Comparison of ENCODE assay signal across 12 mouse cellular contexts in the genomic region with DNA sequence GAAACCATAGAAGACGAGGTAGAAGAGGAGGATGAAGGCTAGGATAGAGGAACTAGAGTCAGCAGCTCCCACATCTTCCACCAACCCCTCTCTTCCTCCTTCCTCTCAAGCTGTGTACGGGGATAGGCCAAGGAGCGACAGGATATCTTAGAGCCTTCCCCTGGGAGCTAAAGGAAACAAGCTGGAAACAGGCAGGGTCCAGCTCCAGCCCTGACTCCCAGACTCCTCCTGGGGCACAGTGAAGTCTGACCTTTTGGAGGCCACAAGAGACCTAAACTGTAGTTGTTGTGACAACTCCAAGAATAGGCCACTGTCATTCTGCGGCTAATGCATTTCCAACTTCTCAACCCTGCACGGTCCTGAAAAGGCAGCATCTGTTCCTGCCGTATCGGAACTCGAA. TPM values are rescaled to one million over a fixed set of nuclear protein-coding genes. Genes with fewer than 3 reads are reported as not detected.
DNase-seq lines count a peak whose midpoint lies in the region; ATAC-seq lines count a peak whose summit lies in the region.
"Had no signal": no experiment of that assay in that cellular context is flagged by ENCODE, and none has a peak within 500 bp of the region (broad histone marks: within the 10 kb centered on the region; RNA-seq: fewer than 3 reads in every experiment).

No protein-coding gene starts in this region.

- no peaks in the 10 kb centered on the region for H3K36me3 ChIP-seq in hindbrain, embryonic 12.5 days
- H3K36me3 ChIP-seq in hindbrain, embryonic 11.5 days (ENCODE audit: control insufficient read depth, insufficient read depth, low read length), result no peaks in the 10 kb centered on the region
- H3K36me3 ChIP-seq in embryonic facial prominence, embryonic 10.5 days (replicated peaks), result no peaks in the 10 kb centered on the region
- peaks cover 3% of the 10 kb centered on the region; the same call in 1 of the 2 replicates for H3K36me3 ChIP-seq in heart, embryonic 13.5 days
- H3K36me3 ChIP-seq in limb, embryonic 15.5 days, result 0 out of 2 replicates have a peak, but pooled peaks cover 3% of the 10 kb centered on the region

- H3K9me3 ChIP-seq in hindbrain, embryonic 12.5 days (replicated peaks), result no peaks in the 10 kb centered on the region
- H3K9me3 ChIP-seq in hindbrain, embryonic 11.5 days (ENCODE audit: control insufficient read depth, low read length), result no peaks in the 10 kb centered on the region
- H3K9me3 ChIP-seq in embryonic facial prominence, embryonic 10.5 days, result no peaks in the 10 kb centered on the region
- no peaks in the 10 kb centered on the region for H3K9me3 ChIP-seq in heart, embryonic 13.5 days
- H3K9me3 ChIP-seq in limb, embryonic 15.5 days, result no peaks in the 10 kb centered on the region
- H3K9me3 ChIP-seq: megakaryocyte, embryonic 14.5 days had no signal

- ATAC-seq in hindbrain, embryonic 12.5 days (ENCODE audit: low FRiP score), result no peak
- no peak for ATAC-seq in hindbrain, embryonic 11.5 days (ENCODE audit: low FRiP score)
- ATAC-seq in heart, embryonic 13.5 days (ENCODE audit: extremely low read depth, insufficient number of reproducible peaks, low FRiP score, low TSS enrichment), result no peak
- ATAC-seq in limb, embryonic 15.5 days (ENCODE audit: insufficient number of reproducible peaks, low FRiP score, low TSS enrichment, low read depth), result no peak
- ATAC-seq in cerebellum, adult (ENCODE audit: insufficient number of reproducible peaks, low FRiP score, low TSS enrichment), result no peak

- H3K9ac ChIP-seq in hindbrain, embryonic 12.5 days, result no peak overlapping the region
- H3K9ac ChIP-seq in hindbrain, embryonic 11.5 days (ENCODE audit: low read depth, low read length), result no peak overlapping the region
- 0 out of 2 replicates have a peak overlapping the region, but pooled peaks have one; percentile 92 for H3K9ac ChIP-seq in heart, embryonic 13.5 days
- no peak overlapping the region for H3K9ac ChIP-seq in limb, embryonic 15.5 days

- peak overlapping the region; percentile 100; the same call in 1 of the 2 replicates for H3K4me2 ChIP-seq in hindbrain, embryonic 12.5 days (replicated peaks)
- H3K4me2 ChIP-seq in hindbrain, embryonic 11.5 days (replicated peaks; ENCODE audit: low read depth, low read length), result no peak overlapping the region
- H3K4me2 ChIP-seq in heart, embryonic 13.5 days, result peak overlapping the region; percentile 99
- no peak overlapping the region for H3K4me2 ChIP-seq in limb, embryonic 15.5 days

- H3K4me3 ChIP-seq in hindbrain, embryonic 12.5 days, result peak overlapping the region; percentile 63; the same call in 1 of the 2 replicates
- no peak overlapping the region for H3K4me3 ChIP-seq in hindbrain, embryonic 11.5 days (ENCODE audit: low read depth, low read length)
- H3K4me3 ChIP-seq in embryonic facial prominence, embryonic 10.5 days, result peak overlapping the region; percentile 74; the same call in 1 of the 2 replicates
- no peak overlapping the region; the same call in 1 of the 2 replicates for H3K4me3 ChIP-seq in heart, embryonic 13.5 days
- H3K4me3 ChIP-seq in limb, embryonic 15.5 days, result peak overlapping the region; percentile 60; the same call in 1 of the 2 replicates
- H3K4me3 ChIP-seq: megakaryocyte, embryonic 14.5 days had no signal

- peaks cover 5% of the 10 kb centered on the region; the same call in 1 of the 2 replicates for H3K27me3 ChIP-seq in hindbrain, embryonic 12.5 days
- H3K27me3 ChIP-seq in hindbrain, embryonic 11.5 days (ENCODE audit: control insufficient read depth, insufficient read depth, low read length), result peaks cover 5% of the 10 kb centered on the region; the same call in 1 of the 2 replicates
- peaks cover 40% of the 10 kb centered on the region for H3K27me3 ChIP-seq in embryonic facial prominence, embryonic 10.5 days (replicated peaks; ENCODE audit: low read depth, poor library complexity, severe bottlenecking)
- no peaks in the 10 kb centered on the region for H3K27me3 ChIP-seq in heart, embryonic 13.5 days (replicated peaks)
- peaks cover 9% of the 10 kb centered on the region; the same call in 1 of the 2 replicates for H3K27me3 ChIP-seq in limb, embryonic 15.5 days

- H3K27ac ChIP-seq in hindbrain, embryonic 12.5 days, result no peak overlapping the region
- no peak overlapping the region for H3K27ac ChIP-seq in hindbrain, embryonic 11.5 days (ENCODE audit: low read depth, low read length)
- H3K27ac ChIP-seq in embryonic facial prominence, embryonic 10.5 days (replicated peaks), result no peak overlapping the region; the same call in 1 of the 2 replicates
- peak overlapping the region; percentile 84 for H3K27ac ChIP-seq in heart, embryonic 13.5 days (replicated peaks)
- H3K27ac ChIP-seq in limb, embryonic 15.5 days, result no peak overlapping the region

- no peak for DNase-seq in hindbrain, embryonic 11.5 days (ENCODE audit: low spot score)
- no peak for DNase-seq in embryonic facial prominence, embryonic 10.5 days (ENCODE audit: low spot score)
- no peak for DNase-seq in T-cell, adult 2 months (ENCODE audit: low spot score)
- no peak for DNase-seq in layer of hippocampus, adult 18-20 months (ENCODE audit: low spot score in 2 of 2)

- H3K4me1 ChIP-seq in hindbrain, embryonic 12.5 days, result peaks cover 35% of the 10 kb centered on the region
- peaks cover 6% of the 10 kb centered on the region for H3K4me1 ChIP-seq in hindbrain, embryonic 11.5 days (replicated peaks; ENCODE audit: control insufficient read depth, insufficient read depth, low read length)
- H3K4me1 ChIP-seq in embryonic facial prominence, embryonic 10.5 days, result peaks cover 56% of the 10 kb centered on the region
- peaks cover 69% of the 10 kb centered on the region for H3K4me1 ChIP-seq in heart, embryonic 13.5 days
- H3K4me1 ChIP-seq in limb, embryonic 15.5 days, result peaks cover 43% of the 10 kb centered on the region

- WGBS in hindbrain, embryonic 12.5 days, result 71% methylated on average over 8 of the region's 8 CpGs
- 77% methylated on average over 8 of the region's 8 CpGs for WGBS in hindbrain, embryonic 11.5 days
- WGBS in embryonic facial prominence, embryonic 10.5 days, result 68% methylated on average over 8 of the region's 8 CpGs
- 60% methylated on average over 8 of the region's 8 CpGs for WGBS in heart, embryonic 13.5 days
- 80% methylated on average over 8 of the region's 8 CpGs for WGBS in limb, embryonic 15.5 days

RNA-seq across cellular contexts. Expression of a gene that starts 2.2 kb away (rescaled TPM):
- polyA plus RNA-seq in hindbrain, embryonic 12.5 days (2016; fragmentation: Nextera tagmentation; extraction: Ambion mirVana), result 12.1 and 18.5 TPM in 2 replicates
- 11.7 and 13.1 TPM in 2 replicates for polyA plus RNA-seq in hindbrain, embryonic 11.5 days (2014; fragmentation: Nextera tagmentation; extraction: Ambion mirVana)
- 3.2 TPM in 2 replicates for polyA plus RNA-seq in embryonic facial prominence, embryonic 10.5 days (2016; fragmentation: Nextera tagmentation; extraction: Ambion mirVana)
- polyA plus RNA-seq in heart, embryonic 13.5 days (2015; fragmentation: Nextera tagmentation; extraction: Ambion mirVana), result 24.5 and 25.0 TPM in 2 replicates
- 8.2 and 10.5 TPM in 2 replicates for polyA plus RNA-seq in limb, embryonic 15.5 days (2015; fragmentation: Nextera tagmentation; extraction: Ambion mirVana)
- 100 to 1,000 TPM; 402 to 407 TPM for total RNA-seq in layer of hippocampus, adult 18-20 months (2021)
- total RNA-seq: CH12.LX had no signal

RNA-seq across cellular contexts. Expression of a gene that starts 14.2 kb away (rescaled TPM):
- polyA plus RNA-seq in hindbrain, embryonic 12.5 days (2016; fragmentation: Nextera tagmentation; extraction: Ambion mirVana), result not detected in 2 replicates
- 0.17 TPM in 1 of 2 replicates, not detected in the other for polyA plus RNA-seq in hindbrain, embryonic 11.5 days (2014; fragmentation: Nextera tagmentation; extraction: Ambion mirVana)
- not detected in 2 replicates for polyA plus RNA-seq in embryonic facial prominence, embryonic 10.5 days (2016; fragmentation: Nextera tagmentation; extraction: Ambion mirVana)
- 0.23 and 1.7 TPM in 2 replicates for polyA plus RNA-seq in heart, embryonic 13.5 days (2015; fragmentation: Nextera tagmentation; extraction: Ambion mirVana)
- polyA plus RNA-seq in limb, embryonic 15.5 days (2015; fragmentation: Nextera tagmentation; extraction: Ambion mirVana), result not detected in 2 replicates
- not detected for total RNA-seq in layer of hippocampus, adult 18-20 months (2021)
- total RNA-seq: CH12.LX; common myeloid progenitor, adult 5-6 weeks; granulocyte monocyte progenitor cell, adult 5-6 weeks had no signal

RNA-seq across cellular contexts. Expression of a gene that starts 18.3 kb away (rescaled TPM):
- polyA plus RNA-seq in hindbrain, embryonic 12.5 days (2016; fragmentation: Nextera tagmentation; extraction: Ambion mirVana), result 24.4 and 26.6 TPM in 2 replicates
- polyA plus RNA-seq in hindbrain, embryonic 11.5 days (2014; fragmentation: Nextera tagmentation; extraction: Ambion mirVana), result 15.0 and 20.6 TPM in 2 replicates
- 16.0 TPM in 2 replicates for polyA plus RNA-seq in embryonic facial prominence, embryonic 10.5 days (2016; fragmentation: Nextera tagmentation; extraction: Ambion mirVana)
- polyA plus RNA-seq in heart, embryonic 13.5 days (2015; fragmentation: Nextera tagmentation; extraction: Ambion mirVana), result 17.5 and 18.1 TPM in 2 replicates
- polyA plus RNA-seq in limb, embryonic 15.5 days (2015; fragmentation: Nextera tagmentation; extraction: Ambion mirVana), result 15.7 and 16.2 TPM in 2 replicates
- 10 to 100 TPM in 1 of 2 experiments, 1 to 10 TPM in 1; 9.5 to 12.1 TPM for total RNA-seq in layer of hippocampus, adult 18-20 months (2021)
- total RNA-seq: CH12.LX; common myeloid progenitor, adult 5-6 weeks; granulocyte monocyte progenitor cell, adult 5-6 weeks had no signal

RNA-seq across cellular contexts. Expression of a gene that starts 23.4 kb away (rescaled TPM):
- 105 and 109 TPM in 2 replicates for polyA plus RNA-seq in hindbrain, embryonic 12.5 days (2016; fragmentation: Nextera tagmentation; extraction: Ambion mirVana)
- polyA plus RNA-seq in hindbrain, embryonic 11.5 days (2014; fragmentation: Nextera tagmentation; extraction: Ambion mirVana), result 156 and 159 TPM in 2 replicates
- 219 and 225 TPM in 2 replicates for polyA plus RNA-seq in embryonic facial prominence, embryonic 10.5 days (2016; fragmentation: Nextera tagmentation; extraction: Ambion mirVana)
- polyA plus RNA-seq in heart, embryonic 13.5 days (2015; fragmentation: Nextera tagmentation; extraction: Ambion mirVana), result 82.6 and 86.5 TPM in 2 replicates
- 132 and 134 TPM in 2 replicates for polyA plus RNA-seq in limb, embryonic 15.5 days (2015; fragmentation: Nextera tagmentation; extraction: Ambion mirVana)
- 10 to 100 TPM; 25.5 to 26.9 TPM for total RNA-seq in layer of hippocampus, adult 18-20 months (2021)

RNA-seq across cellular contexts. Expression of a gene that starts 23.5 kb away (rescaled TPM):
- 29.7 and 29.9 TPM in 2 replicates for polyA plus RNA-seq in hindbrain, embryonic 12.5 days (2016; fragmentation: Nextera tagmentation; extraction: Ambion mirVana)
- 36.6 and 37.8 TPM in 2 replicates for polyA plus RNA-seq in hindbrain, embryonic 11.5 days (2014; fragmentation: Nextera tagmentation; extraction: Ambion mirVana)
- polyA plus RNA-seq in embryonic facial prominence, embryonic 10.5 days (2016; fragmentation: Nextera tagmentation; extraction: Ambion mirVana), result 41.6 and 43.5 TPM in 2 replicates
- 16.8 TPM in 2 replicates for polyA plus RNA-seq in heart, embryonic 13.5 days (2015; fragmentation: Nextera tagmentation; extraction: Ambion mirVana)
- polyA plus RNA-seq in limb, embryonic 15.5 days (2015; fragmentation: Nextera tagmentation; extraction: Ambion mirVana), result 23.6 and 24.8 TPM in 2 replicates
- 10 to 100 TPM; 14.3 to 14.8 TPM for total RNA-seq in layer of hippocampus, adult 18-20 months (2021)

Comparison
In these comparisons a context has a peak if more than half of its experiments do, and no peak if none do; other contexts are left out.
1. H3K4me2 ChIP-seq: peak in hindbrain, embryonic 12.5 days (single experiment) and heart, embryonic 13.5 days (single experiment); none in hindbrain, embryonic 11.5 days (single experiment) and limb, embryonic 15.5 days (single experiment).
2. H3K4me3 ChIP-seq: peak in hindbrain, embryonic 12.5 days (single experiment), embryonic facial prominence, embryonic 10.5 days (single experiment) and limb, embryonic 15.5 days (single experiment); none in hindbrain, embryonic 11.5 days (single experiment) and heart, embryonic 13.5 days (single experiment).